ENCODE assay signal across 12 mouse cellular contexts in genomic region chr17:87454121-87454520, GRCm38 (mm10). TPM values are rescaled to one million over a fixed set of nuclear protein-coding genes. Genes with fewer than 3 reads are reported as not detected.
"Had no signal": no experiment of that assay in that cellular context is flagged by ENCODE, and none has a peak within 500 bp of the region (broad histone marks: within the 10 kb centered on the region; RNA-seq: fewer than 3 reads in every experiment).

No protein-coding gene starts in this region.

- DNase-seq: liver, postnatal 0 days; lung, adult 2 months; lung, postnatal 14 days; lung, postnatal 36 days; right cerebral cortex, postnatal 14 days; spleen, adult 18-20 months; thymus, adult 18-20 months; thymus, postnatal 14 days; thymus, postnatal 36 days had no signal

RNA-seq across cellular contexts. Expression of gene Stpg4, which starts 26.6 kb away (rescaled TPM):
- total RNA-seq: midbrain, postnatal 0 days; monocyte, adult 5-6 weeks; neutrophil, adult 5-6 weeks had no signal
